Mouse (Mus musculus): ENCODE measurements around the gene Prkab2. TPM values are rescaled to one million over a fixed set of nuclear protein-coding genes. Genes with fewer than 3 reads are reported as not detected.

Prkab2 gene
- 1.9 TPM for polyA plus RNA-seq (2014; fragmentation: Illumina TruSeq; extraction: RNeasy Lipid Tissue Mini Kit (QIAGEN cat#74804); ENCODE audit: low read depth, low replicate concordance)

GRCm38 (mm10) chr3:97657655-97658411 lies at the start of gene Prkab2:
Prkab2 (plus strand) TSS chr3:97658193.

GRCm38 (mm10) chr3:97609845-97610410 lies 48.1 kb upstream of the Prkab2 start, which contains the start of gene Chd1l:
Chd1l (minus strand) TSS chr3:97610203.

GRCm38 (mm10) chr3:97628391-97629001 lies 29.5 kb upstream of the Prkab2 start, which contains the start of gene Fmo5:
Fmo5 (plus strand) TSS chr3:97628804.

GRCm38 (mm10) chr3:97674644-97675110 lies 16.7 kb downstream of the Prkab2 start, which contains the start of gene Gm17651:
Gm17651 (minus strand) TSS chr3:97674694.

Other genes starting within 250 kb of the Prkab2 start
- gene Olfr1402, start 236.2 kb upstream of the Prkab2 start, polyA plus RNA-seq (2014; fragmentation: Illumina TruSeq; extraction: RNeasy Lipid Tissue Mini Kit (QIAGEN cat#74804); ENCODE audit: low read depth, low replicate concordance): not detected
- 2.3 TPM for gene Chd1l, start 48.0 kb upstream of the Prkab2 start, polyA plus RNA-seq (2014; fragmentation: Illumina TruSeq; extraction: RNeasy Lipid Tissue Mini Kit (QIAGEN cat#74804); ENCODE audit: low read depth, low replicate concordance)
- 543 TPM for gene Fmo5, start 29.4 kb upstream of the Prkab2 start, polyA plus RNA-seq (2014; fragmentation: Illumina TruSeq; extraction: RNeasy Lipid Tissue Mini Kit (QIAGEN cat#74804); ENCODE audit: low read depth, low replicate concordance)
- gene Gm17651, start 16.5 kb downstream of the Prkab2 start, polyA plus RNA-seq (2014; fragmentation: Illumina TruSeq; extraction: RNeasy Lipid Tissue Mini Kit (QIAGEN cat#74804); ENCODE audit: low read depth, low replicate concordance): not detected
- gene Pde4dip, start 230.5 kb downstream of the Prkab2 start, polyA plus RNA-seq (2014; fragmentation: Illumina TruSeq; extraction: RNeasy Lipid Tissue Mini Kit (QIAGEN cat#74804); ENCODE audit: low read depth, low replicate concordance): 33.6 TPM
- gene Sec22b, start 243.0 kb downstream of the Prkab2 start, polyA plus RNA-seq (2014; fragmentation: Illumina TruSeq; extraction: RNeasy Lipid Tissue Mini Kit (QIAGEN cat#74804); ENCODE audit: low read depth, low replicate concordance): 54.7 TPM